Mouse (Mus musculus): ENCODE data around the gene Vmn1r202.

DNA sequence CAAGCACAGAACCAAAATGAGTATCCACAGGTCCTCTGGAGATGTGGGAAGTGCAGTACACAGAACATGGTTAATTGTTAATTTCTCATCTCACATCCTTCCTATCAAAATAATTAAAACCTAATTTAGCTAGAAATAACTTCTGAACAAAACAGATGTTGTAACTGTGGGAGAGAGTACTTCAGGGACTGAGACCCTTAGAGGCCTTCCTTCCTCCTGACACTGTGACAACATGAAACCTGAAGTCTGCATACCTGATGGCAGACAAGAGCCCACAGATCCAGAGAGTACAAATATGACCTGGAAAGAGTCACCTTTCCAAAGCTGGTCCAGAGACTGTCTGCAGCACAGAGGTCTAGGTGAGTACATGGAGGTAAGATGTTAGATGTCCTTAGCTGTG lies 12.6 kb upstream of the Vmn1r202 start, which contains the start of gene Vmn1r203:
- TF ChIP-seq POLR2A (IDR thresholded peaks at IDR 0.05; ENCODE audit: borderline replicate concordance, control insufficient read depth, low read depth, low read length) (no peak), CTCF (IDR thresholded peaks at IDR 0.05; ENCODE audit: control insufficient read depth, insufficient read depth, low read length) (no peak)
